Mouse (Mus musculus): Measurements from ENCODE around the gene Ntng2. TPM values are rescaled to one million over a fixed set of nuclear protein-coding genes. Genes with fewer than 3 reads are reported as not detected.
A peak's percentile ranks its signal among the peaks of the same experiment; 100 is the strongest.

Gene Ntng2
- total and polyA plus RNA-seq, 2 experiments from 2014 or later = 8.7 to 52.4 TPM

GRCm38 (mm10) chr2:29199909-29200308 is 52.9 kb downstream of the Ntng2 start:
- 0% methylated on average over 3 of the region's 3 CpGs for WGBS
- H3K27ac ChIP-seq (ENCODE audit: low read depth, low read length) = no peak overlapping the region
- no peaks in the 10 kb centered on the region for H3K9me3 ChIP-seq (ENCODE audit: low read length)
- no peaks in the 10 kb centered on the region for H3K36me3 ChIP-seq (ENCODE audit: insufficient read depth, low read length)
- no peaks in the 10 kb centered on the region for H3K27me3 ChIP-seq (ENCODE audit: insufficient read depth, low read length)
- TF ChIP-seq CTCF (IDR thresholded peaks at IDR 0.05) = peak; percentile 76
- no peak overlapping the region for H3K4me2 ChIP-seq (ENCODE audit: low read depth, low read length, poor library complexity, severe bottlenecking)
- H3K4me3 ChIP-seq (ENCODE audit: low read depth, low read length) = no peak overlapping the region
- no peak for ATAC-seq (ENCODE audit: low FRiP score)
- H3K9ac ChIP-seq (replicated peaks; ENCODE audit: low read length, poor library complexity, severe bottlenecking) = no peak overlapping the region
- peak; percentile 67 for DNase-seq (ENCODE audit: low spot score)
- peaks cover 3% of the 10 kb centered on the region; the same call in 1 of the 2 replicates for H3K4me1 ChIP-seq (ENCODE audit: insufficient read depth, low read length)

DNA sequence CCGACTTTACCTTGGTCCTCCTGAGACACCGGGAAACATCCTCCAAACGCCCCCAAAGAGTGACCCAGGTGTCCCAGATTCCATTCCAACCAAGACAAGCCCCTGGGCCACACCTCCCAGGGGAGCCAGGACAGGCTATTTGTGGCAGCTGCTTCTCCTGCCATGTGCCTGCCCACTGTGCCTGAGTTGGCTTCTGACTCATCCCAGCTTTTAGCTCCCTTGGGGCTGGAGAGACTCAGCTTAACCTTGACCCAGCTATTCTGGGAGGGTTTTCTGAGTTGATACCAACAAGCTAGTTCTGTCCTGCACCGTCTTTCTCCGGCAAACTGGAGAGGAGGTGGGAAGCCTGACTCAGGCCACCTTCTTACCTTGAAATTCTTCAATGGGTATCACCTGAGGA is 54.4 kb downstream of the Ntng2 start:
- H3K9ac ChIP-seq (replicated peaks; ENCODE audit: low read length, poor library complexity, severe bottlenecking) = no peak overlapping the region
- H3K27me3 ChIP-seq (ENCODE audit: insufficient read depth, low read length) = no peaks in the 10 kb centered on the region
- no peak for ATAC-seq (ENCODE audit: low FRiP score)
- DNase-seq (ENCODE audit: low spot score) = no peak
- no peaks in the 10 kb centered on the region for H3K36me3 ChIP-seq (ENCODE audit: insufficient read depth, low read length)
- H3K9me3 ChIP-seq (ENCODE audit: low read length) = no peaks in the 10 kb centered on the region
- TF ChIP-seq CTCF (IDR thresholded peaks at IDR 0.05) = no peak
- H3K4me1 ChIP-seq (ENCODE audit: insufficient read depth, low read length) = peaks cover 3% of the 10 kb centered on the region; the same call in 1 of the 2 replicates
- H3K4me2 ChIP-seq (ENCODE audit: low read depth, low read length, poor library complexity, severe bottlenecking) = no peak overlapping the region
- H3K4me3 ChIP-seq (ENCODE audit: low read depth, low read length) = no peak overlapping the region
- 82% methylated on average over 5 of the region's 5 CpGs for WGBS
- no peak overlapping the region for H3K27ac ChIP-seq (ENCODE audit: low read depth, low read length)

GRCm38 (mm10) chr2:29196844-29197243 is 56.0 kb downstream of the Ntng2 start:
- Histone ChIP-seq H3K27ac (ENCODE audit: low read depth, low read length) (no peak overlapping the region), H3K27me3 (ENCODE audit: insufficient read depth, low read length) (no peaks in the 10 kb centered on the region), H3K4me3 (ENCODE audit: low read depth, low read length) (no peak overlapping the region), H3K9ac (replicated peaks; ENCODE audit: low read length, poor library complexity, severe bottlenecking) (no peak overlapping the region), H3K36me3 (ENCODE audit: insufficient read depth, low read length) (no peaks in the 10 kb centered on the region), H3K4me2 (ENCODE audit: low read depth, low read length, poor library complexity, severe bottlenecking) (no peak overlapping the region), H3K9me3 (ENCODE audit: low read length) (no peaks in the 10 kb centered on the region), H3K4me1 (ENCODE audit: insufficient read depth, low read length) (peaks cover 3% of the 10 kb centered on the region; the same call in 1 of the 2 replicates)
- WGBS = 77% methylated on average over 12 of the region's 12 CpGs
- ATAC-seq (ENCODE audit: low FRiP score) (no peak), DNase-seq (ENCODE audit: low spot score) (no peak)
- no peak for TF ChIP-seq CTCF (IDR thresholded peaks at IDR 0.05)

GRCm38 (mm10) chr2:29194547-29195463 is 58.0 kb downstream of the Ntng2 start:
- Histone ChIP-seq H3K27ac (ENCODE audit: low read depth, low read length) (no peak overlapping the region), H3K4me2 (ENCODE audit: low read depth, low read length, poor library complexity, severe bottlenecking) (peak overlapping the region; percentile 96), H3K4me3 (ENCODE audit: low read depth, low read length) (peak overlapping the region; percentile 48), H3K27me3 (ENCODE audit: insufficient read depth, low read length) (no peaks in the 10 kb centered on the region), H3K9ac (replicated peaks; ENCODE audit: low read length, poor library complexity, severe bottlenecking) (peak overlapping the region; percentile 50), H3K9me3 (ENCODE audit: low read length) (no peaks in the 10 kb centered on the region), H3K4me1 (ENCODE audit: insufficient read depth, low read length) (0 out of 2 replicates have a peak, but pooled peaks cover 3% of the 10 kb centered on the region), H3K36me3 (ENCODE audit: insufficient read depth, low read length) (no peaks in the 10 kb centered on the region)
- DNase-seq (ENCODE audit: low spot score) = peak; percentile 44
- ATAC-seq (ENCODE audit: low FRiP score) = peak; percentile 54; the same call in 1 of the 2 replicates
- peak; percentile 91 for TF ChIP-seq CTCF (IDR thresholded peaks at IDR 0.05)
- 2% methylated on average over 54 of the region's 61 CpGs for WGBS

GRCm38 (mm10) chr2:29193819-29194546 is 58.8 kb downstream of the Ntng2 start:
- no peak for TF ChIP-seq CTCF (IDR thresholded peaks at IDR 0.05)
- no peak for ATAC-seq (ENCODE audit: low FRiP score)

More at GRCm38 (mm10) chr2:29193819-29194546, 58.8 kb downstream of the Ntng2 start:
- H3K36me3 ChIP-seq (ENCODE audit: insufficient read depth, low read length) = no peaks in the 10 kb centered on the region
- H3K4me3 ChIP-seq (ENCODE audit: low read depth, low read length) = peak overlapping the region; percentile 48
- no peaks in the 10 kb centered on the region for H3K9me3 ChIP-seq (ENCODE audit: low read length)
- no peak overlapping the region for H3K27ac ChIP-seq (ENCODE audit: low read depth, low read length)
- WGBS = 12% methylated on average over 16 of the region's 16 CpGs
- peak overlapping the region; percentile 96 for H3K4me2 ChIP-seq (ENCODE audit: low read depth, low read length, poor library complexity, severe bottlenecking)
- no peak overlapping the region for H3K9ac ChIP-seq (replicated peaks; ENCODE audit: low read length, poor library complexity, severe bottlenecking)
- H3K4me1 ChIP-seq (ENCODE audit: insufficient read depth, low read length) = 0 out of 2 replicates have a peak, but pooled peaks cover 3% of the 10 kb centered on the region
- peak; percentile 47 for DNase-seq (ENCODE audit: low spot score)
- H3K27me3 ChIP-seq (ENCODE audit: insufficient read depth, low read length) = no peaks in the 10 kb centered on the region
